Mouse (Mus musculus) splenic B cell, adult 2 months (primary cell): ENCODE measurements around the gene Stt3b.

ENCODE experiments used
- DNase-seq: peaks from one replicate; pipeline ENCODE4 v3.0.0-alpha.2; 2011; ENCODE audit warnings: low read depth, low spot score
- H3K27me3 ChIP-seq: 2 replicates; pipeline ENCODE4 v1.6.1; 2012; ENCODE audit warnings: mild to moderate bottlenecking, low read length, moderate library complexity, mixed read lengths; ENCODE audit not compliant: control insufficient read depth, poor library complexity, insufficient read depth, severe bottlenecking
- H3K36me3 ChIP-seq: 2 replicates; pipeline ENCODE4 v1.6.1; 2012; ENCODE audit warnings: mild to moderate bottlenecking, low read length, moderate library complexity, mixed read lengths; ENCODE audit not compliant: control insufficient read depth, poor library complexity, insufficient read depth, severe bottlenecking

Gene Stt3b

GRCm38 (mm10) chr9:115326533-115326890 is 16.3 kb upstream of the Stt3b start:
- Histone ChIP-seq H3K36me3 (no peaks in the 10 kb centered on the region), H3K27me3 (no peaks in the 10 kb centered on the region)
- no peak for DNase-seq

GRCm38 (mm10) chr9:115325831-115326532 is 15.8 kb upstream of the Stt3b start:
- H3K36me3 ChIP-seq = no peaks in the 10 kb centered on the region
- no peaks in the 10 kb centered on the region for H3K27me3 ChIP-seq
- no peak for DNase-seq

- no peak for DNase-seq
- H3K27me3 ChIP-seq = no peaks in the 10 kb centered on the region
- no peaks in the 10 kb centered on the region for H3K36me3 ChIP-seq
Measured at GRCm38 (mm10) chr9:115323572-115323971, 13.4 kb upstream of the Stt3b start.

GRCm38 (mm10) chr9:115322385-115322784 is 12.2 kb upstream of the Stt3b start:
- DNase-seq = no peak
- H3K36me3 ChIP-seq = no peaks in the 10 kb centered on the region
- H3K27me3 ChIP-seq = no peaks in the 10 kb centered on the region

GRCm38 (mm10) chr9:115321052-115321451 is 10.8 kb upstream of the Stt3b start:
- Histone ChIP-seq H3K36me3 (no peaks in the 10 kb centered on the region), H3K27me3 (no peaks in the 10 kb centered on the region)
- peak; percentile 29 for DNase-seq

- no peak for DNase-seq
- H3K36me3 ChIP-seq = no peaks in the 10 kb centered on the region
- H3K27me3 ChIP-seq = no peaks in the 10 kb centered on the region
Measured at GRCm38 (mm10) chr9:115320156-115320555, 9.9 kb upstream of the Stt3b start.

- Histone ChIP-seq H3K36me3 (no peaks in the 10 kb centered on the region), H3K27me3 (no peaks in the 10 kb centered on the region)
- no peak for DNase-seq
Measured at GRCm38 (mm10) chr9:115318621-115319375, 8.6 kb upstream of the Stt3b start.

- no peaks in the 10 kb centered on the region for H3K27me3 ChIP-seq
- DNase-seq = no peak
- no peaks in the 10 kb centered on the region for H3K36me3 ChIP-seq
Measured at GRCm38 (mm10) chr9:115317049-115317448, 6.8 kb upstream of the Stt3b start.

GRCm38 (mm10) chr9:115314556-115314955 is 4.3 kb upstream of the Stt3b start:
- H3K27me3 ChIP-seq = no peaks in the 10 kb centered on the region
- no peak for DNase-seq
- H3K36me3 ChIP-seq = no peaks in the 10 kb centered on the region

- no peaks in the 10 kb centered on the region for H3K36me3 ChIP-seq
- no peaks in the 10 kb centered on the region for H3K27me3 ChIP-seq
- no peak for DNase-seq
Measured at GRCm38 (mm10) chr9:115313830-115314229, 3.6 kb upstream of the Stt3b start.

- no peak for DNase-seq
- Histone ChIP-seq H3K36me3 (no peaks in the 10 kb centered on the region), H3K27me3 (no peaks in the 10 kb centered on the region)
Measured at GRCm38 (mm10) chr9:115311223-115311520, 951 bp upstream of the Stt3b start.

GRCm38 (mm10) chr9:115309977-115310345 is 260 bp downstream of the Stt3b start:
- Histone ChIP-seq H3K36me3 (no peaks in the 10 kb centered on the region), H3K27me3 (no peaks in the 10 kb centered on the region)
- no peak for DNase-seq

GRCm38 (mm10) chr9:115309381-115309971 is 745 bp downstream of the Stt3b start:
- Histone ChIP-seq H3K36me3 (no peaks in the 10 kb centered on the region), H3K27me3 (no peaks in the 10 kb centered on the region)
- DNase-seq = peak; percentile 64

- Histone ChIP-seq H3K36me3 (no peaks in the 10 kb centered on the region), H3K27me3 (no peaks in the 10 kb centered on the region)
- DNase-seq = peak; percentile 45
Measured at GRCm38 (mm10) chr9:115308941-115309380, 1.3 kb downstream of the Stt3b start.

GRCm38 (mm10) chr9:115308401-115308800 is 1.8 kb downstream of the Stt3b start:
- no peaks in the 10 kb centered on the region for H3K27me3 ChIP-seq
- no peaks in the 10 kb centered on the region for H3K36me3 ChIP-seq
- DNase-seq = peak; percentile 58
